Mouse (Mus musculus) kidney, embryonic 15.5 days (tissue): ENCODE results near the gene Gm42906. TPM values are rescaled to one million over a fixed set of nuclear protein-coding genes. Genes with fewer than 3 reads are reported as not detected.
A peak's percentile ranks its signal among the peaks of the same experiment; 100 is the strongest.

Source experiments
- ATAC-seq: fragments of 200-750 bp; cut with Nextera tagmentation; replicated peaks from 2 replicates; pipeline ENCODE4 v1.8.0; 2017; ENCODE audit warnings: moderate TSS enrichment; ENCODE audit not compliant: low FRiP score
- H3K27ac ChIP-seq: fragments of 300-500 bp; sonication (generic); 2 replicates; pipeline ENCODE4 v1.5.1; 2015; ENCODE audit warnings: mild to moderate bottlenecking, inconsistent platforms
- H3K27me3 ChIP-seq: fragments of 300-500 bp; sonication (generic); 2 replicates; pipeline ENCODE4 v1.6.1; 2015; ENCODE audit warnings: inconsistent platforms
- H3K36me3 ChIP-seq: fragments of 300-500 bp; sonication (generic); 2 replicates; pipeline ENCODE4 v1.6.1; 2015; ENCODE audit warnings: inconsistent platforms
- H3K4me1 ChIP-seq: fragments of 300-500 bp; sonication (generic); 2 replicates; pipeline ENCODE4 v1.6.1; 2015; ENCODE audit warnings: inconsistent platforms
- H3K4me2 ChIP-seq: fragments of 300-500 bp; sonication (generic); 2 replicates; pipeline ENCODE4 v1.6.1; 2015; ENCODE audit warnings: moderate library complexity, mild to moderate bottlenecking, inconsistent platforms
- H3K4me3 ChIP-seq: fragments of 300-500 bp; sonication (generic); replicated peaks from 2 replicates; pipeline ENCODE4 v1.5.1; 2015; ENCODE audit warnings: mild to moderate bottlenecking, inconsistent platforms
- H3K9ac ChIP-seq: fragments of 300-500 bp; sonication (generic); 2 replicates; pipeline ENCODE4 v1.6.1; 2015; ENCODE audit warnings: mild to moderate bottlenecking, inconsistent platforms
- H3K9me3 ChIP-seq: fragments of 300-500 bp; sonication (generic); replicated peaks from 2 replicates; pipeline ENCODE4 v1.6.1; 2016; ENCODE audit warnings: inconsistent platforms
- WGBS: fragments of 180-500 bp; shearing (Covaris S2); methylation state at CpG from one replicate; pipeline ENCODE4 v1.1.7; 2015; ENCODE audit warnings: mixed read lengths; 5-methylcytosine and 5-hydroxymethylcytosine counted together
- polyA plus RNA-seq: library from polyadenylated mRNA; unstranded; fragments of >200 nt; fragmentation: Nextera tagmentation; extraction: Ambion mirVana; gene quantifications from 2 replicates; pipeline ENCODE4 v1.2.1, GENCODE M21; 2015

The Gm42906 gene
- polyA plus RNA-seq, 1 experiment from 2014 or later = not detected

- Histone ChIP-seq H3K27ac (no peak overlapping the region), H3K36me3 (no peaks in the 10 kb centered on the region), H3K4me2 (no peak overlapping the region), H3K4me3 (no peak overlapping the region), H3K4me1 (peaks cover 20% of the 10 kb centered on the region), H3K9ac (no peak overlapping the region), H3K27me3 (no peaks in the 10 kb centered on the region), H3K9me3 (no peaks in the 10 kb centered on the region)
- WGBS = 63% methylated on average over 2 of the region's 2 CpGs
- no peak for ATAC-seq
Measured at GRCm38 (mm10) chr5:151192266-151192665, 235.7 kb downstream of the Gm42906 start.

DNA sequence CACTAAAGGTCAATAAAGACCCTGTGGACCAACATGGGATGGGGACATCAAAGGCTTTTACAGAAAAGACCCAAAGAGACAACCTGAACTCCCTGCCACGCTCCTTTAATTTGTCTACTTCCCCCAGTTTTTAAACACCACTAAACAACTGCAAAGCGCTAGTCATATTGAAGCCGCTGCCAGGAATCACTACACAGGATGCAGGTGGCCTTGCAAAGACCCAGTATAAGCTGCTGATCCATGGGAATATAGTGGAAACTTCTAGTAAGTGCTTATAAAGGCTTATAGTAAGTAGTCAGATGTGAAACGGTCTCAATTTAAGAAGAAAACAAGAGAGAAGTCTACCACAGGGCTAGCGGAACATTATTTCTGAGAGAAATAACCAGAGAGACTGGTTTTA lies 237.2 kb downstream of the Gm42906 start:
- Histone ChIP-seq H3K4me2 (peak overlapping the region; percentile 82), H3K4me1 (peaks cover 17% of the 10 kb centered on the region), H3K27me3 (no peaks in the 10 kb centered on the region), H3K9me3 (no peaks in the 10 kb centered on the region), H3K4me3 (no peak overlapping the region), H3K36me3 (no peaks in the 10 kb centered on the region), H3K9ac (no peak overlapping the region), H3K27ac (no peak overlapping the region)
- 62% methylated on average over 5 of the region's 5 CpGs for WGBS
- ATAC-seq = no peak

DNA sequence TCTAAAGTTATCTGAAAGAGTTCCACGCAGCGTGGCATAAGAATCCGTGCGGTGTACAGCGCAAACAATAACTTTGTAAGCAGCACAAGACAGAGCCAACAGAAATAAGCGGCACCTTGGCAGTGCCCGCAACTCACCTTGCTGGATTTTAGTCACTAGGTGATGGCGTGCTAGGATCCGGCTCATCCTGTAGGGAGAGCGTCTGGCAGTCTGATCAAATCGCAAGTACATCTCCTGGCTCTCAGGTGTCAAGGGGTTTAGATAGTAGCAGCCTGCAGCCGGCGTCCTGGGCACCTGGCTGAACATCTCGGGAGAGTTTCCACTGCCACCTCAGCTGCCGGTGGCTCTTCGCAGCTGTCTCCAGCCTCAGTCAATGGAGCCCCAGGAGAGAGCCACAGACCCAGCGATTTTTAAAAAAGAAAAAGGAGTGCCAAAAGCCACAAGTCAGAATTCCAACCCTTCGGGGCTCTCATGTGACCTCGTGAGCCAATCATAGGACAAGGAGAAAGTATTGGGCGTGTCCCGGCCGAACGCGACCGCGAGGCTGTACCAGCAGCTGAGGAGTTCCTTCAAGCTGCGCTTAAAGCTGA lies 238.1 kb downstream of the Gm42906 start:
- H3K27me3 ChIP-seq = no peaks in the 10 kb centered on the region
- H3K9me3 ChIP-seq = no peaks in the 10 kb centered on the region
- peak; percentile 96 for ATAC-seq
- peak overlapping the region; percentile 37 for H3K27ac ChIP-seq
- H3K4me2 ChIP-seq = peak overlapping the region; percentile 82
- peak overlapping the region; percentile 59 for H3K9ac ChIP-seq
- peak overlapping the region; percentile 60 for H3K4me3 ChIP-seq
- H3K4me1 ChIP-seq = peaks cover 17% of the 10 kb centered on the region
- WGBS = 1% methylated on average over 27 of the region's 27 CpGs
- H3K36me3 ChIP-seq = no peaks in the 10 kb centered on the region

DNA sequence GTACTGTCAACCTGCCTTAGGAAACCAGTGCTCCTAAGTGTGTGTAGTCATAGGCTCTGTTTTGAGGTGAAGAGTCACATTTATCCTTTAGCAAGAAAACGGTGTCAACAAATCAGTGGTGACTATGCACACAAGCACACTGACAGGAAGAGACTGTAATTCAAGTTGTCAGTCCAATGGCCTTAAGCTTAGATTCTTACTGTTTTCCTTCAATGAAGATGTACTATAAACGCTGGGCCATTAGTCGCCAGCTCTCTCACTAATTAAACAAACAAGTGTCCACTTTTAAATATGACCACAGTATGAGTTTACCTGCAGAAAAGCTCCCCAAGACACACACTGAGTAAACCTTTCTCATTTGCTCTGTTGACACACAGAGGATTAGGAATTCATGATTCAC lies 238.6 kb downstream of the Gm42906 start:
- Histone ChIP-seq H3K27me3 (no peaks in the 10 kb centered on the region), H3K4me2 (peak overlapping the region; percentile 82), H3K27ac (peak overlapping the region; percentile 37; the same call in 1 of the 2 replicates), H3K4me1 (peaks cover 17% of the 10 kb centered on the region), H3K9me3 (no peaks in the 10 kb centered on the region), H3K36me3 (no peaks in the 10 kb centered on the region), H3K9ac (peak overlapping the region; percentile 59), H3K4me3 (peak overlapping the region; percentile 60)
- ATAC-seq = no peak
- 12% methylated on average over 3 of the region's 3 CpGs for WGBS

GRCm38 (mm10) chr5:151188659-151189058 lies 239.3 kb downstream of the Gm42906 start:
- ATAC-seq = no peak

DNA sequence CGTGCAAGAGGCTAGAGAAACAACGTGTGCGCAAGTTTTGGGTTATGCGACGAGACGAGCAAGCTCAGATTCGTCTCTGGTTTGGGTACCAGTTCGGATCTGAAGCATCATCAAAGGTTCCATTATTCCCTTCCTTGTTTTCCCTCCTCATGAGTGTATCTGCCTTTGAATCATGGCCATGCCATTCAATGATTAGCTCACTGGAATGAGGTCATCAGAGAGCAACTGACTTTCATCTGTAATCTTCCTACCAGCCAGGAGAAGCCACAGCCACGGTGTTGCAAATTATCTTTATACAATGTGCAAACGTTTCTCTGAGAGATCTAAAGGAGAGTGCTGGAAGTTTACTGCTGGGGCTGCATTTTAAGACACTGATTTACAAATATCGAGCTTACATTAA lies 240.6 kb downstream of the Gm42906 start:
- Histone ChIP-seq H3K27me3 (no peaks in the 10 kb centered on the region), H3K4me3 (no peak overlapping the region), H3K36me3 (no peaks in the 10 kb centered on the region), H3K9me3 (no peaks in the 10 kb centered on the region), H3K9ac (no peak overlapping the region), H3K4me1 (peaks cover 19% of the 10 kb centered on the region), H3K27ac (no peak overlapping the region), H3K4me2 (no peak overlapping the region)
- WGBS = 78% methylated on average over 11 of the region's 11 CpGs
- ATAC-seq = no peak

More at GRCm38 (mm10) chr5:151188659-151189058, 239.3 kb downstream of the Gm42906 start:
- Histone ChIP-seq H3K27ac (no peak overlapping the region), H3K27me3 (no peaks in the 10 kb centered on the region), H3K4me3 (peak overlapping the region; percentile 60; the same call in 1 of the 2 replicates), H3K4me2 (peak overlapping the region; percentile 82), H3K9ac (no peak overlapping the region), H3K36me3 (no peaks in the 10 kb centered on the region), H3K4me1 (peaks cover 18% of the 10 kb centered on the region), H3K9me3 (no peaks in the 10 kb centered on the region)
- WGBS = 71% methylated on average over 6 of the region's 6 CpGs

GRCm38 (mm10) chr5:151185286-151185856 lies 242.6 kb downstream of the Gm42906 start:
- no peak for ATAC-seq
- no peak overlapping the region for H3K9ac ChIP-seq
- WGBS = 69% methylated on average over 8 of the region's 8 CpGs
- no peak overlapping the region for H3K4me3 ChIP-seq
- no peaks in the 10 kb centered on the region for H3K9me3 ChIP-seq
- H3K4me1 ChIP-seq = peaks cover 9% of the 10 kb centered on the region; the same call in 1 of the 2 replicates
- H3K4me2 ChIP-seq = no peak overlapping the region
- H3K27me3 ChIP-seq = no peaks in the 10 kb centered on the region
- H3K36me3 ChIP-seq = no peaks in the 10 kb centered on the region
- H3K27ac ChIP-seq = no peak overlapping the region

DNA sequence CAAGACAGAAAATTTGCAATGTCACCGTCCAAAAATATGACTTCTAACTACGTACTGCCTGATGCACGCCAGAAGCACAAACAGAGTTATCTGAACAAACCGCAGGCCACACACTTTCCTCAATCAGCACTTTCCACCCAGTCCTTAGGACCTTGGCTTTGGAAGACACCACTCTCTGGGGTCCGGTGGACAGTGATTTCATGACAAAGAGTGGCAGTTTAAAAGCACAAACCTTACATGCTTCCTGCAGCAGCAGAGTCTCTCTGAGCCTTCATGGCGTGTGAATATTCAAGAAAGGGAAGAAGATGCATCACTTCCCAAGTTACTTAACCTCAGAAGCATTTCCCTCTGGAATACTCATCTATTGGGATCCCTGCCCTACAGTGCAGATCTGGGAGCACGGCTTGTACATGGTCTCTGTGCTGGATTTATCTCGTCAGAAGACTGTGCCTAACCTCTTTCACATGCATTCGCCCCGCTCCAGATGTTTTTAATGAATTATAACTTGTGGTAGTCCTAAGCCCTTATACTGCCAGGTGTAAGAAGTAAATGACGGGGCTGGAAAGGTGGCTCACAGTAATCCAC lies 244.2 kb downstream of the Gm42906 start:
- Histone ChIP-seq H3K4me3 (no peak overlapping the region), H3K9ac (no peak overlapping the region), H3K9me3 (no peaks in the 10 kb centered on the region), H3K4me1 (0 out of 2 replicates have a peak, but pooled peaks cover 4% of the 10 kb centered on the region), H3K27ac (no peak overlapping the region), H3K27me3 (no peaks in the 10 kb centered on the region), H3K4me2 (no peak overlapping the region), H3K36me3 (no peaks in the 10 kb centered on the region)
- no peak for ATAC-seq
- WGBS = 76% methylated on average over 11 of the region's 11 CpGs

DNA sequence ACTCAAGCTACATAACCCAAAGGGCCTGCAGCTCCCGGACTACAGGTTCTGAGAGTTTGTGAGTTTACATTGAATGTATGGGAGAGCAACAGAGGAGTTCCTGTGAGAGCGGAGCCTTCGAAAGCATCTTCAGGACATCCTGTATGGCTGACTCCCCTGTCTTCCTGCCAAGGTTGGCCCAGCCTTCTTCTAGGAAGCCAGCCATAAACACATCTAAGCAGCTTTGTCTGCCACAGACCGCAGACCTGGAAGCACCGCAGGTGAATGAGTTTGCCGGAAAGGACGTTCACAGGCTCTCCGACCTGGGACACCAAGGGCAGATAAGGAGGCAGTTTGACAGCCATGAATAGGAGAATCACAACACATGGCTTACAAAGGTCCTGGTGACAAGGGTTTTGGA lies 246.7 kb downstream of the Gm42906 start:
- Histone ChIP-seq H3K27me3 (no peaks in the 10 kb centered on the region), H3K4me1 (0 out of 2 replicates have a peak, but pooled peaks cover 8% of the 10 kb centered on the region), H3K9me3 (no peaks in the 10 kb centered on the region), H3K9ac (no peak overlapping the region), H3K4me3 (no peak overlapping the region), H3K4me2 (no peak overlapping the region), H3K36me3 (no peaks in the 10 kb centered on the region), H3K27ac (no peak overlapping the region)
- no peak for ATAC-seq
- 93% methylated on average over 8 of the region's 8 CpGs for WGBS

GRCm38 (mm10) chr5:151180176-151180785 lies 247.7 kb downstream of the Gm42906 start:
- Histone ChIP-seq H3K4me3 (no peak overlapping the region), H3K4me1 (peaks cover 16% of the 10 kb centered on the region), H3K4me2 (no peak overlapping the region), H3K36me3 (no peaks in the 10 kb centered on the region), H3K27ac (no peak overlapping the region), H3K9me3 (no peaks in the 10 kb centered on the region), H3K27me3 (no peaks in the 10 kb centered on the region), H3K9ac (no peak overlapping the region)
- WGBS = 63% methylated on average over 9 of the region's 9 CpGs
- no peak for ATAC-seq

DNA sequence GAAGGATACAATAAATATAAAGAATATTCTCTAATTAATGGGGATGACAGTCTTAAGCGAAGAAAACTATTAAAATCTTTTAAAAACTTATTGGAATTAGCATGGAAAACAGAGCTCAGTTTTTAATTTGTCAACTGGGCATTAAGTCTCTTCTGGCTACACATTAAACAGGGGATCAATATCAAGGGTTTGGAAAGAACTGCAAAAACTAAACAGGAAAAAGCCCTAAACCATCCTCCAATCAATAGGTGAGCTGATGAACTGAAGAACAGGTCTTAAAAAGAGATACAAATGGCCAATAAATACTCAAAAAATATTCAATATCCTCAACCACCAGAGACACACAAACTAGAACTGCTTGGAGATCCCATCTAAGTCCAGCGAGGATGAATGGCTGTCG lies 250.8 kb downstream of the Gm42906 start:
- H3K9me3 ChIP-seq = no peaks in the 10 kb centered on the region
- no peaks in the 10 kb centered on the region for H3K36me3 ChIP-seq
- no peaks in the 10 kb centered on the region for H3K27me3 ChIP-seq
- no peak overlapping the region for H3K4me3 ChIP-seq
- peaks cover 28% of the 10 kb centered on the region for H3K4me1 ChIP-seq
- H3K4me2 ChIP-seq = no peak overlapping the region
- H3K27ac ChIP-seq = no peak overlapping the region
- H3K9ac ChIP-seq = no peak overlapping the region
- WGBS = 93% methylated on average over 3 of the region's 3 CpGs
- ATAC-seq = no peak

DNA sequence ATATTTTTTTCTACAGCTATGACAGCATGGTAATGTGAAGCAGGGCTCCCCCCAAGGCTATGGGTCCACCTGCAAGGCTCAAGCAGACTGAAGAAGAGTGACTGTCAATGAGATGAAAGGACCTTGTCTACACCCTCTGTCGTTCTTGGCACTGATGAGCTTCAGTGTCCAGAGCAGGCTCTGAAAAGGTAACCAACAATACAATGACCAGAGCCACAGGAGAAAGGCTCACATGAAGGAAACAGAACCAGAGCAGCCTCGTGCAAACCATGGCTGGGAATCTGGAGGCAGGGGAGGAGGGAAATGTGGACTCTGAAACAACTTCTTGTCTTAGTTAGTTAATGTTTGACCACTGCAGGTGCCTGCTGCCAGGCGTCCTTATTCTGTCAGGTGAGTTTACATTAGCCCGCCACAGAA lies 252.1 kb downstream of the Gm42906 start:
- no peak overlapping the region for H3K4me3 ChIP-seq
- no peaks in the 10 kb centered on the region for H3K27me3 ChIP-seq
- ATAC-seq = peak; percentile 90
- H3K9ac ChIP-seq = no peak overlapping the region
- no peaks in the 10 kb centered on the region for H3K9me3 ChIP-seq
- H3K27ac ChIP-seq = peak overlapping the region; percentile 76
- H3K4me1 ChIP-seq = peaks cover 28% of the 10 kb centered on the region
- 60% methylated on average over 4 of the region's 4 CpGs for WGBS
- no peaks in the 10 kb centered on the region for H3K36me3 ChIP-seq
- H3K4me2 ChIP-seq = no peak overlapping the region
